Mouse (Mus musculus) left cerebral cortex, postnatal 14 days (tissue): Measurements from ENCODE around the gene Cxcl1. TPM values are rescaled to one million over a fixed set of nuclear protein-coding genes. Genes with fewer than 3 reads are reported as not detected.

Experiments
- total RNA-seq, 2 experiments: library from RNA; stranded (reverse); gene quantifications; 2 replicates each; pipeline ENCODE4 v1.2.3; 2021

Cxcl1 gene
- total RNA-seq, 2 experiments from 2014 or later = 0.49 TPM; not detected in 1

Other genes starting within 250 kb of the Cxcl1 start
- under 1 TPM; 0.22 to 0.27 TPM for gene Cxcl5, start 131.9 kb upstream of the Cxcl1 start, total RNA-seq
- gene Ppbp, start 122.7 kb upstream of the Cxcl1 start, total RNA-seq = under 1 TPM in 1 of 2 experiments, not detected in 1; 0.66 TPM
- gene Pf4, start 118.8 kb upstream of the Cxcl1 start, total RNA-seq = 1 to 10 TPM; 4.7 to 5.2 TPM
- gene Cxcl3, start 105.1 kb upstream of the Cxcl1 start, total RNA-seq = not detected
- gene Cxcl15, start 96.7 kb upstream of the Cxcl1 start, total RNA-seq = not detected
- gene Cxcl2, start 12.6 kb downstream of the Cxcl1 start, total RNA-seq = not detected
- gene Mthfd2l, start 39.9 kb downstream of the Cxcl1 start, total RNA-seq = 10 to 100 TPM; 10.7 to 15.7 TPM
- not detected for gene Epgn, start 136.2 kb downstream of the Cxcl1 start, total RNA-seq
- gene Ereg, start 183.4 kb downstream of the Cxcl1 start, total RNA-seq = not detected
- not detected for gene Areg, start 248.4 kb downstream of the Cxcl1 start, total RNA-seq